Mouse (Mus musculus): ENCODE data around the gene Syt1.

Syt1 gene

GRCm38 (mm10) chr10:108514671-108515070 lies 496.1 kb downstream of the Syt1 start:
- no peak for TF ChIP-seq GATA4 (IDR thresholded peaks at IDR 0.05; ENCODE audit: insufficient replicate concordance, low read length)

- TF ChIP-seq GATA4 (IDR thresholded peaks at IDR 0.05; ENCODE audit: insufficient replicate concordance, low read length) = no peak
These were observed 501.2 kb downstream of the Syt1 start for GRCm38 (mm10) chr10:108509579-108509978.

- no peak for TF ChIP-seq GATA4 (IDR thresholded peaks at IDR 0.05; ENCODE audit: insufficient replicate concordance, low read length)
These were observed 503.9 kb downstream of the Syt1 start for GRCm38 (mm10) chr10:108506917-108507316.

GRCm38 (mm10) chr10:108504925-108505324 lies 505.9 kb downstream of the Syt1 start:
- no peak for TF ChIP-seq GATA4 (IDR thresholded peaks at IDR 0.05; ENCODE audit: insufficient replicate concordance, low read length)

- no peak for TF ChIP-seq GATA4 (IDR thresholded peaks at IDR 0.05; ENCODE audit: insufficient replicate concordance, low read length)
These were observed 506.5 kb downstream of the Syt1 start for GRCm38 (mm10) chr10:108504128-108504870.

GRCm38 (mm10) chr10:108490231-108490630 lies 520.6 kb downstream of the Syt1 start:
- no peak for TF ChIP-seq GATA4 (IDR thresholded peaks at IDR 0.05; ENCODE audit: insufficient replicate concordance, low read length)

GRCm38 (mm10) chr10:108483991-108484390 lies 526.8 kb downstream of the Syt1 start:
- TF ChIP-seq GATA4 (IDR thresholded peaks at IDR 0.05; ENCODE audit: insufficient replicate concordance, low read length) = no peak

- no peak for TF ChIP-seq GATA4 (IDR thresholded peaks at IDR 0.05; ENCODE audit: insufficient replicate concordance, low read length)
These were observed 530.5 kb downstream of the Syt1 start for GRCm38 (mm10) chr10:108480146-108480850.

GRCm38 (mm10) chr10:108470319-108470955 lies 540.3 kb downstream of the Syt1 start:
- TF ChIP-seq GATA4 (IDR thresholded peaks at IDR 0.05; ENCODE audit: insufficient replicate concordance, low read length) = no peak

GRCm38 (mm10) chr10:108466539-108466938 lies 544.2 kb downstream of the Syt1 start:
- 0 out of 2 replicates have a peak, but pooled peaks have one; percentile 20 for TF ChIP-seq GATA4 (IDR thresholded peaks at IDR 0.05; ENCODE audit: insufficient replicate concordance, low read length)

GRCm38 (mm10) chr10:108461862-108462261 lies 548.9 kb downstream of the Syt1 start:
- TF ChIP-seq GATA4 (IDR thresholded peaks at IDR 0.05; ENCODE audit: insufficient replicate concordance, low read length) = no peak

- no peak for TF ChIP-seq GATA4 (IDR thresholded peaks at IDR 0.05; ENCODE audit: insufficient replicate concordance, low read length)
These were observed 553.7 kb downstream of the Syt1 start for GRCm38 (mm10) chr10:108457054-108457453.

GRCm38 (mm10) chr10:108455883-108456282 lies 554.9 kb downstream of the Syt1 start:
- TF ChIP-seq GATA4 (IDR thresholded peaks at IDR 0.05; ENCODE audit: insufficient replicate concordance, low read length) = no peak

- TF ChIP-seq GATA4 (IDR thresholded peaks at IDR 0.05; ENCODE audit: insufficient replicate concordance, low read length) = no peak
These were observed 555.6 kb downstream of the Syt1 start for GRCm38 (mm10) chr10:108455204-108455603.

- TF ChIP-seq GATA4 (IDR thresholded peaks at IDR 0.05; ENCODE audit: insufficient replicate concordance, low read length) = no peak
These were observed 556.1 kb downstream of the Syt1 start for GRCm38 (mm10) chr10:108454691-108455117.

- no peak for TF ChIP-seq GATA4 (IDR thresholded peaks at IDR 0.05; ENCODE audit: insufficient replicate concordance, low read length)
These were observed 557.2 kb downstream of the Syt1 start for GRCm38 (mm10) chr10:108453561-108453960.
